Mouse (Mus musculus): ENCODE data around the gene Srbd1.
A peak's percentile ranks its signal among the peaks of the same experiment; 100 is the strongest.

GRCm38 (mm10) chr17:85961653-85962052, 183.3 kb downstream of the Srbd1 start:
- TF ChIP-seq MAX (IDR thresholded peaks at IDR 0.05; ENCODE audit: low read depth) (no peak), POLR2A (IDR thresholded peaks at IDR 0.05; ENCODE audit: insufficient read length, low read depth) (no peak), REST (IDR thresholded peaks at IDR 0.05; ENCODE audit: insufficient read depth, insufficient read length) (no peak), E2F4 (IDR thresholded peaks at IDR 0.05; ENCODE audit: insufficient read depth) (no peak), SRF (IDR thresholded peaks at IDR 0.05; ENCODE audit: control insufficient read depth, insufficient read length, low read depth) (no peak), TCF12 (IDR thresholded peaks at IDR 0.05; ENCODE audit: insufficient read depth, poor library complexity, severe bottlenecking) (peak; percentile 44), MYOG (IDR thresholded peaks at IDR 0.05; ENCODE audit: control insufficient read depth in 1 of 3, insufficient read depth in 1 of 3, insufficient read length in 2 of 3, low read depth in 2 of 3) (peak in 2 of 3 experiments; percentile 49 to 89), POLR2AphosphoS2 (IDR thresholded peaks at IDR 0.05; ENCODE audit: insufficient read length, low read depth) (no peak), USF1 (IDR thresholded peaks at IDR 0.05; ENCODE audit: low read depth) (peak; percentile 96), CEBPB (IDR thresholded peaks at IDR 0.05; ENCODE audit: insufficient read depth, poor library complexity, severe bottlenecking) (no peak), MYOD1 (IDR thresholded peaks at IDR 0.05; ENCODE audit: control insufficient read depth in 1 of 3, insufficient read length in 2 of 3, low read depth in 2 of 3) (peak; percentile 48 to 90 (median 84)), TCF3 (IDR thresholded peaks at IDR 0.05; ENCODE audit: insufficient read length, low read depth) (peak; percentile 54)
